Mouse (Mus musculus) spleen, postnatal 10 days (tissue): ENCODE results near the gene Smurf2.

ENCODE experiments used
- DNase-seq, 2 experiments: peaks; one replicate each; pipeline ENCODE4 v3.0.0; 2021 to 2022; ENCODE audit warnings: low spot score in 2 of 2

Gene Smurf2

GRCm38 (mm10) chr11:106777395-106777794 lies 143.1 kb downstream of the Smurf2 start:
- DNase-seq, result no peak

- no peak for DNase-seq
Observed at GRCm38 (mm10) chr11:106776960-106777359, 143.6 kb downstream of the Smurf2 start.

DNA sequence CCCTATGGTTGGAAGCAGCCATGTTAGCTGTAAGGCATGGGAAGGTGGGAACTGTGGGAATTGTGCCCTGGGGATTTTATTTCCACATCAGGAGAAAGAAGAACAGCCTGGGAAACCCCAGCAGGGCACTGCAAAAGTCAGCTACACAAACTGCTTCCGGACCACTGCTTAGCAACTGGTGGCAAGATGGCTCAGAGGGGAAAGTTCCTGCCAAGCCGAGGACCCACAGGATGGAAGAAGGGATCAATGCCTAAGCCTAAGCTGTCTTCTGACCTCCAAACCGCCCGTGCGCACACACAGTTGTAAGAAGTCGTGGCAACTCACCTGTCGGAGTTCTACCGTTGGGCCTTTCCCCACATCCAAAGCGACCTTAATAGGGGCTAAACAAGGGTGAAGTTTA lies 147.5 kb downstream of the Smurf2 start:
- DNase-seq, result peak in 1 of 2 experiments; percentile 8

- DNase-seq, result peak; percentile 32 to 73
Observed at GRCm38 (mm10) chr11:106770195-106770974, 150.1 kb downstream of the Smurf2 start.
